Mouse (Mus musculus): ENCODE measurements around the gene L3mbtl4. TPM values are rescaled to one million over a fixed set of nuclear protein-coding genes. Genes with fewer than 3 reads are reported as not detected.
"Not testable (repeated sequence)": the region's sequence is repeated elsewhere in the genome, so short reads cannot be mapped to it uniquely, and the experiment has no call there.

L3mbtl4 gene
- polyA plus RNA-seq, 1 experiment from 2014 or later: 0.97 TPM

- 76% methylated on average over 1 of the region's 1 CpGs for WGBS
- not testable (repeated sequence) for H3K36me3 ChIP-seq; H3K9ac ChIP-seq; H3K27me3 ChIP-seq (replicated peaks); H3K9me3 ChIP-seq; H3K4me2 ChIP-seq (replicated peaks); ATAC-seq; H3K4me1 ChIP-seq (replicated peaks); H3K27ac ChIP-seq; H3K4me3 ChIP-seq (replicated peaks)
Observed at GRCm38 (mm10) chr17:68407121-68407520, 133.5 kb downstream of the L3mbtl4 start.

GRCm38 (mm10) chr17:68422663-68423498 is 149.3 kb downstream of the L3mbtl4 start:
- Histone ChIP-seq H3K9ac (no peak overlapping the region), H3K4me3 (replicated peaks) (no peak overlapping the region), H3K4me2 (replicated peaks) (no peak overlapping the region), H3K27me3 (replicated peaks) (no peaks in the 10 kb centered on the region), H3K36me3 (no peaks in the 10 kb centered on the region), H3K27ac (no peak overlapping the region), H3K4me1 (replicated peaks) (no peaks in the 10 kb centered on the region), H3K9me3 (no peaks in the 10 kb centered on the region)
- ATAC-seq: no peak
- 62% methylated on average over 12 of the region's 12 CpGs for WGBS

GRCm38 (mm10) chr17:68433576-68433975 is 160.0 kb downstream of the L3mbtl4 start:
- H3K9ac ChIP-seq: no peak overlapping the region
- H3K4me1 ChIP-seq (replicated peaks): no peaks in the 10 kb centered on the region
- H3K27ac ChIP-seq: no peak overlapping the region
- no peak for ATAC-seq
- H3K36me3 ChIP-seq: no peaks in the 10 kb centered on the region
- no peak overlapping the region for H3K4me3 ChIP-seq (replicated peaks)
- no peaks in the 10 kb centered on the region for H3K9me3 ChIP-seq
- no peaks in the 10 kb centered on the region for H3K27me3 ChIP-seq (replicated peaks)
- no peak overlapping the region for H3K4me2 ChIP-seq (replicated peaks)
- 78% methylated on average over 5 of the region's 5 CpGs for WGBS

- no peak overlapping the region for H3K9ac ChIP-seq
- no peak overlapping the region for H3K27ac ChIP-seq
- no peaks in the 10 kb centered on the region for H3K27me3 ChIP-seq (replicated peaks)
- WGBS: 94% methylated on average over 1 of the region's 1 CpGs
- no peaks in the 10 kb centered on the region for H3K36me3 ChIP-seq
- H3K4me3 ChIP-seq (replicated peaks): no peak overlapping the region
- H3K9me3 ChIP-seq: no peaks in the 10 kb centered on the region; the same call in 1 of the 2 replicates
- no peak overlapping the region for H3K4me2 ChIP-seq (replicated peaks)
- no peaks in the 10 kb centered on the region for H3K4me1 ChIP-seq (replicated peaks)
- ATAC-seq: no peak
Observed at GRCm38 (mm10) chr17:68450921-68451320, 177.3 kb downstream of the L3mbtl4 start.

GRCm38 (mm10) chr17:68461471-68461870 is 187.9 kb downstream of the L3mbtl4 start:
- 91% methylated on average over 5 of the region's 5 CpGs for WGBS
- no peaks in the 10 kb centered on the region for H3K27me3 ChIP-seq (replicated peaks)
- H3K4me1 ChIP-seq (replicated peaks): no peaks in the 10 kb centered on the region
- no peaks in the 10 kb centered on the region for H3K36me3 ChIP-seq
- H3K4me2 ChIP-seq (replicated peaks): no peak overlapping the region
- no peak overlapping the region for H3K9ac ChIP-seq
- no peaks in the 10 kb centered on the region for H3K9me3 ChIP-seq
- no peak overlapping the region for H3K4me3 ChIP-seq (replicated peaks)
- ATAC-seq: no peak
- no peak overlapping the region for H3K27ac ChIP-seq

GRCm38 (mm10) chr17:68467311-68467710 is 193.7 kb downstream of the L3mbtl4 start:
- no peak for ATAC-seq
- no peak overlapping the region for H3K4me2 ChIP-seq (replicated peaks)
- H3K9me3 ChIP-seq: no peaks in the 10 kb centered on the region
- no peaks in the 10 kb centered on the region for H3K4me1 ChIP-seq (replicated peaks)
- WGBS: 45% methylated on average over 1 of the region's 1 CpGs
- no peaks in the 10 kb centered on the region for H3K36me3 ChIP-seq
- no peak overlapping the region for H3K27ac ChIP-seq
- no peak overlapping the region for H3K9ac ChIP-seq
- H3K4me3 ChIP-seq (replicated peaks): no peak overlapping the region
- no peaks in the 10 kb centered on the region for H3K27me3 ChIP-seq (replicated peaks)

- Histone ChIP-seq H3K9me3 (no peaks in the 10 kb centered on the region), H3K4me2 (replicated peaks) (no peak overlapping the region), H3K36me3 (no peaks in the 10 kb centered on the region), H3K4me1 (replicated peaks) (no peaks in the 10 kb centered on the region), H3K4me3 (replicated peaks) (no peak overlapping the region), H3K9ac (no peak overlapping the region), H3K27me3 (replicated peaks) (no peaks in the 10 kb centered on the region), H3K27ac (no peak overlapping the region)
- ATAC-seq: no peak
- 38% methylated on average over 4 of the region's 4 CpGs for WGBS
Observed at GRCm38 (mm10) chr17:68490065-68490691, 216.6 kb downstream of the L3mbtl4 start.

- no peak for ATAC-seq
- no peaks in the 10 kb centered on the region for H3K27me3 ChIP-seq (replicated peaks)
- H3K4me2 ChIP-seq (replicated peaks): no peak overlapping the region
- no peak overlapping the region for H3K4me3 ChIP-seq (replicated peaks)
- H3K9me3 ChIP-seq: no peaks in the 10 kb centered on the region
- H3K36me3 ChIP-seq: no peaks in the 10 kb centered on the region
- no peak overlapping the region for H3K27ac ChIP-seq
- H3K4me1 ChIP-seq (replicated peaks): no peaks in the 10 kb centered on the region
- no peak overlapping the region for H3K9ac ChIP-seq
- 86% methylated on average over 3 of the region's 3 CpGs for WGBS
Observed at GRCm38 (mm10) chr17:68492231-68492630, 218.6 kb downstream of the L3mbtl4 start.

- 90% methylated on average over 2 of the region's 4 CpGs for WGBS
- ATAC-seq, H3K36me3 ChIP-seq: not testable (repeated sequence)
Observed at GRCm38 (mm10) chr17:68502998-68503397, 229.4 kb downstream of the L3mbtl4 start.

GRCm38 (mm10) chr17:68559698-68560097 is 286.1 kb downstream of the L3mbtl4 start:
- ATAC-seq: no peak
- Histone ChIP-seq H3K4me3 (replicated peaks) (no peak overlapping the region), H3K9me3 (no peaks in the 10 kb centered on the region), H3K4me2 (replicated peaks) (no peak overlapping the region), H3K36me3 (no peaks in the 10 kb centered on the region), H3K27ac (no peak overlapping the region), H3K27me3 (replicated peaks) (no peaks in the 10 kb centered on the region), H3K4me1 (replicated peaks) (no peaks in the 10 kb centered on the region), H3K9ac (no peak overlapping the region)
- WGBS: 75% methylated on average over 9 of the region's 9 CpGs

More at GRCm38 (mm10) chr17:68502998-68503397, 229.4 kb downstream of the L3mbtl4 start:
- H3K9me3 ChIP-seq; H3K4me3 ChIP-seq (replicated peaks); H3K4me1 ChIP-seq (replicated peaks); H3K9ac ChIP-seq; H3K4me2 ChIP-seq (replicated peaks); H3K27me3 ChIP-seq (replicated peaks); H3K27ac ChIP-seq: not testable (repeated sequence)

GRCm38 (mm10) chr17:68560264-68560663 is 286.7 kb downstream of the L3mbtl4 start:
- H3K4me3 ChIP-seq (replicated peaks): no peak overlapping the region
- no peaks in the 10 kb centered on the region for H3K27me3 ChIP-seq (replicated peaks)
- H3K36me3 ChIP-seq: no peaks in the 10 kb centered on the region
- ATAC-seq: no peak
- H3K4me1 ChIP-seq (replicated peaks): no peaks in the 10 kb centered on the region
- no peaks in the 10 kb centered on the region for H3K9me3 ChIP-seq
- H3K27ac ChIP-seq: no peak overlapping the region
- WGBS: 46% methylated on average over 1 of the region's 1 CpGs
- no peak overlapping the region for H3K9ac ChIP-seq
- H3K4me2 ChIP-seq (replicated peaks): no peak overlapping the region

GRCm38 (mm10) chr17:68571806-68572205 is 298.2 kb downstream of the L3mbtl4 start:
- Histone ChIP-seq H3K4me2 (replicated peaks) (no peak overlapping the region), H3K27ac (no peak overlapping the region), H3K36me3 (no peaks in the 10 kb centered on the region), H3K4me1 (replicated peaks) (no peaks in the 10 kb centered on the region), H3K4me3 (replicated peaks) (no peak overlapping the region), H3K9me3 (no peaks in the 10 kb centered on the region), H3K27me3 (replicated peaks) (no peaks in the 10 kb centered on the region), H3K9ac (no peak overlapping the region)
- WGBS: 94% methylated on average over 6 of the region's 6 CpGs
- ATAC-seq: no peak

- Histone ChIP-seq H3K4me1 (replicated peaks) (no peaks in the 10 kb centered on the region), H3K4me3 (replicated peaks) (no peak overlapping the region), H3K9me3 (no peaks in the 10 kb centered on the region), H3K27me3 (replicated peaks) (no peaks in the 10 kb centered on the region), H3K9ac (no peak overlapping the region), H3K4me2 (replicated peaks) (no peak overlapping the region), H3K36me3 (no peaks in the 10 kb centered on the region), H3K27ac (no peak overlapping the region)
- no peak for ATAC-seq
- 84% methylated on average over 3 of the region's 3 CpGs for WGBS
Observed at GRCm38 (mm10) chr17:68585195-68585594, 311.6 kb downstream of the L3mbtl4 start.
